Mouse (Mus musculus) ES-Bruce4 (cell line): Measurements from ENCODE around the gene Ntm.

Experiments used
- CTCF ChIP-seq: IDR thresholded peaks from one replicate; pipeline ENCODE4 v1.8.1; 2011; ENCODE audit warnings: low read depth, low read length
- POLR2A ChIP-seq: IDR thresholded peaks from one replicate; pipeline ENCODE4 v1.8.1; 2011; ENCODE audit warnings: low read length; ENCODE audit not compliant: insufficient read depth

DNA sequence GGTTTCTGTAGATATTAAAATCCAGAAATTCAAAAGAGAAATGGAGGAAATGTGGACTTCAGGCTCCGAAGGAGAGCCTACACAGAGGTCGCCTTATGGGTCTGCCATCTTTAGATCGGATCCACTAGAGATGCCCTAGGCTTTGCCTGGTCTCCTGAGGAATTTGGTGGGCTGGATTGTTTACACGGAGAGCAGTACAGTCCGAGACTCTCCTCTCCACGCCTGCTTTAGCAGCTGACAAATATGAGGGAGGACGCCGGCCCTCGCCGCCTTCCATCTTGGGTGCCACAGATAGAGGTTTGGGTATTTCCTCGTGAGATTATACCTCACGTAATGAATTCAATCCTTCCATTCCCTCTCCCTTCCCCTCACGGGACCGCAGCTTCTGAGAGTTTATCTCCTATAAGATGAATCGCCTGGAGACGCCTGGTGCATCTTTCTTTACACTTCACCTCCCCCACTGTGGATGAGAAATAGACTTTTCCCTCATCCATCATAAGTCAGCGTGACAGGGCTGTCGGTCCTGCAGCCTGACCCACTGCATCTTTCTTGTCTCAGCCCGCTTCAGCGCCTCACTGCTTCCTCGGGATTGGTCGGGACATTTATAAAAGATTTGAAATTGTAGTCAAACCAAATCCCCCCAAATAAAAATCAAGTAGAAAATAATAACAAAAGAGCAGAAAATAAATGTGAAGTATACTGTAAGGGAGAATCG, 191.7 kb downstream of the Ntm start:
- no peak for TF ChIP-seq POLR2A
- no peak for TF ChIP-seq CTCF
